Mouse (Mus musculus) layer of hippocampus, adult 9-11 months (tissue): ENCODE data around the gene Syvn1.

Experiments used
- DNase-seq: peaks from one replicate; pipeline ENCODE4 v3.0.0; 2022

Syvn1 gene

GRCm38 (mm10) chr19:6046294-6047153 is at the start of gene Syvn1:
TSS of gene Syvn1 (plus strand) at chr19:6046576.
- peak; percentile 95 for DNase-seq

- DNase-seq: no peak
These were observed 48.2 kb upstream of the Syvn1 start for GRCm38 (mm10) chr19:5998180-5998579.

- DNase-seq: no peak
These were observed 46.4 kb upstream of the Syvn1 start for GRCm38 (mm10) chr19:5999969-6000368.

- no peak for DNase-seq
These were observed 40.8 kb upstream of the Syvn1 start for GRCm38 (mm10) chr19:6005541-6005940.

GRCm38 (mm10) chr19:6007013-6007412 is 39.4 kb upstream of the Syvn1 start:
- no peak for DNase-seq

GRCm38 (mm10) chr19:6009137-6009536 is 37.2 kb upstream of the Syvn1 start:
- no peak for DNase-seq

- no peak for DNase-seq
These were observed 32.7 kb upstream of the Syvn1 start for GRCm38 (mm10) chr19:6013691-6014090.

- no peak for DNase-seq
These were observed 31.3 kb upstream of the Syvn1 start for GRCm38 (mm10) chr19:6014991-6015510.

- DNase-seq: peak; percentile 45
These were observed 30.7 kb upstream of the Syvn1 start, which contains the start of gene Capn1 for GRCm38 (mm10) chr19:6015511-6016315. TSS of gene Capn1 (minus strand) at chr19:6015897.

GRCm38 (mm10) chr19:6016532-6016931 is 29.8 kb upstream of the Syvn1 start:
- peak; percentile 15 for DNase-seq

- peak; percentile 85 for DNase-seq
These were observed 28.0 kb upstream of the Syvn1 start for GRCm38 (mm10) chr19:6018142-6019089.

GRCm38 (mm10) chr19:6020276-6020675 is 26.1 kb upstream of the Syvn1 start:
- no peak for DNase-seq

- no peak for DNase-seq
These were observed 23.3 kb upstream of the Syvn1 start for GRCm38 (mm10) chr19:6023059-6023458.

- DNase-seq: no peak
These were observed 22.4 kb upstream of the Syvn1 start for GRCm38 (mm10) chr19:6023930-6024329.

GRCm38 (mm10) chr19:6028991-6029390 is 17.4 kb upstream of the Syvn1 start:
- no peak for DNase-seq

GRCm38 (mm10) chr19:6029426-6029825 is 16.9 kb upstream of the Syvn1 start:
- DNase-seq: no peak

- DNase-seq: no peak
These were observed 15.7 kb upstream of the Syvn1 start for GRCm38 (mm10) chr19:6030520-6031280.

- no peak for DNase-seq
These were observed 10.3 kb upstream of the Syvn1 start for GRCm38 (mm10) chr19:6035966-6036585.

- no peak for DNase-seq
These were observed 8.7 kb upstream of the Syvn1 start for GRCm38 (mm10) chr19:6037695-6038094.

- DNase-seq: no peak
These were observed 8.1 kb upstream of the Syvn1 start for GRCm38 (mm10) chr19:6038326-6038725.

- DNase-seq: no peak
These were observed 6.4 kb upstream of the Syvn1 start for GRCm38 (mm10) chr19:6040002-6040401.
